Mouse (Mus musculus) MEL (cell line): ENCODE measurements around the gene Ildr2. TPM values are rescaled to one million over a fixed set of nuclear protein-coding genes. Genes with fewer than 3 reads are reported as not detected.
A peak's percentile ranks its signal among the peaks of the same experiment; 100 is the strongest.

Experiments used
- DNase-seq: peaks from one replicate; pipeline ENCODE4 v3.0.0; 2011; ENCODE audit warnings: low read depth, low spot score
- H3K27ac ChIP-seq: 2 replicates; pipeline ENCODE4 v1.5.1; 2012; ENCODE audit warnings: low read depth, mild to moderate bottlenecking, control low read depth, low read length, moderate library complexity; ENCODE audit not compliant: control insufficient read depth
- H3K27me3 ChIP-seq, 2 experiments: fragments of 150-350 bp in 1 of 2; sonication (generic) in 1 of 2; 2 replicates each; pipeline ENCODE4 v1.6.1; 2012; ENCODE audit warnings: low read length in 2 of 2, mild to moderate bottlenecking in 2 of 2, improper control_type of control experiment in 1 of 2, moderate library complexity in 1 of 2; ENCODE audit not compliant: insufficient read depth in 2 of 2, control insufficient read depth in 1 of 2
- H3K36me3 ChIP-seq, 2 experiments: 2 replicates each; pipeline ENCODE4 v1.6.1; 2012 to 2014; ENCODE audit warnings: low read length in 2 of 2, improper control_type of control experiment in 1 of 2, inconsistent platforms in 1 of 2, mild to moderate bottlenecking in 1 of 2; ENCODE audit not compliant: insufficient read depth in 2 of 2, control insufficient read depth in 1 of 2
- H3K4me1 ChIP-seq, 2 experiments: fragments of 150-350 bp in 1 of 2; sonication (generic) in 1 of 2; 2 replicates each; pipeline ENCODE4 v1.6.1; 2012; ENCODE audit warnings: low read length in 2 of 2, improper control_type of control experiment in 1 of 2, mild to moderate bottlenecking in 1 of 2; ENCODE audit not compliant: insufficient read depth in 2 of 2, control insufficient read depth in 1 of 2
- H3K4me3 ChIP-seq, 2 experiments: fragments of 150-350 bp in 1 of 2; sonication (generic) in 1 of 2; 2 replicates each; pipeline ENCODE4 v1.5.1; 2012; ENCODE audit warnings: low read depth in 2 of 2, low read length in 2 of 2, mild to moderate bottlenecking in 2 of 2, moderate library complexity in 2 of 2, control low read depth in 1 of 2, improper control_type of control experiment in 1 of 2; ENCODE audit not compliant: control insufficient read depth in 1 of 2, insufficient read depth in 1 of 2
- H3K79me2 ChIP-seq: 2 replicates; pipeline ENCODE4 v1.6.1; 2012; ENCODE audit warnings: mild to moderate bottlenecking, low read length, moderate library complexity; ENCODE audit not compliant: control insufficient read depth, poor library complexity, insufficient read depth
- H3K9ac ChIP-seq: 2 replicates; pipeline ENCODE4 v1.6.1; 2012; ENCODE audit warnings: low read depth, mild to moderate bottlenecking, control low read depth, low read length, moderate library complexity; ENCODE audit not compliant: control insufficient read depth, poor library complexity, severe bottlenecking
- H3K9me3 ChIP-seq: fragments of 150-350 bp; sonication (generic); replicated peaks from 2 replicates; pipeline ENCODE4 v1.6.1; 2012; ENCODE audit warnings: mild to moderate bottlenecking, low read length, improper control_type of control experiment, moderate library complexity; ENCODE audit not compliant: insufficient read depth
- BHLHE40 ChIP-seq: IDR thresholded peaks from 2 replicates; pipeline ENCODE4 v1.6.1; 2012; ENCODE audit warnings: low read depth, mild to moderate bottlenecking, inconsistent platforms, low read length, improper control_type of control experiment, borderline replicate concordance
- CTCF ChIP-seq, 3 experiments: IDR thresholded peaks in 2 of 3; conservative IDR thresholded peaks in 1 of 3; 2 replicates each; pipeline ENCODE4 v1.5.1; 2011 to 2012; ENCODE audit warnings: low read length in 3 of 3, low read depth in 2 of 3, mild to moderate bottlenecking in 2 of 3, improper control_type of control experiment in 1 of 3, inconsistent platforms in 1 of 3, mixed read lengths in 1 of 3, moderate library complexity in 1 of 3; ENCODE audit not compliant: control insufficient read depth in 1 of 3, insufficient read depth in 1 of 3, poor library complexity in 1 of 3, severe bottlenecking in 1 of 3
- E2F4 ChIP-seq: IDR thresholded peaks from 2 replicates; pipeline ENCODE4 v1.6.1; 2011; ENCODE audit warnings: low read depth, low read length, improper control_type of control experiment, borderline replicate concordance
- ELF1 ChIP-seq: IDR thresholded peaks from 2 replicates; pipeline ENCODE4 v1.6.1; 2014; ENCODE audit warnings: low read depth, mild to moderate bottlenecking, inconsistent platforms, low read length, improper control_type of control experiment, moderate library complexity
- ETS1 ChIP-seq: IDR thresholded peaks from 2 replicates; pipeline ENCODE4 v1.6.1; 2012; ENCODE audit warnings: low read depth, mild to moderate bottlenecking, inconsistent platforms, low read length, improper control_type of control experiment, moderate library complexity
- HCFC1 ChIP-seq: IDR thresholded peaks from 2 replicates; pipeline ENCODE4 v1.6.1; 2012; ENCODE audit warnings: low read depth, mild to moderate bottlenecking, inconsistent platforms, low read length, improper control_type of control experiment, moderate library complexity
- MAFK ChIP-seq: IDR thresholded peaks from 2 replicates; pipeline ENCODE4 v1.6.1; 2011; ENCODE audit warnings: low read depth, mild to moderate bottlenecking, low read length, improper control_type of control experiment, borderline replicate concordance
- MYB ChIP-seq: IDR thresholded peaks from 2 replicates; pipeline ENCODE4 v1.6.1; 2011; ENCODE audit warnings: mild to moderate bottlenecking, low read depth, low read length, improper control_type of control experiment
- POLR2A ChIP-seq, 2 experiments: IDR thresholded peaks; 2 replicates each; pipeline ENCODE4 v1.6.1; 2011 to 2012; ENCODE audit warnings: low read length in 2 of 2, mild to moderate bottlenecking in 2 of 2, control low read depth in 1 of 2, improper control_type of control experiment in 1 of 2, low read depth in 1 of 2, moderate library complexity in 1 of 2; ENCODE audit not compliant: control insufficient read depth in 1 of 2, insufficient read depth in 1 of 2, poor library complexity in 1 of 2
- POLR2AphosphoS2 ChIP-seq: IDR thresholded peaks from 2 replicates; pipeline ENCODE4 v1.6.1; 2011; ENCODE audit warnings: low read length, improper control_type of control experiment
- POLR2AphosphoS5 ChIP-seq: IDR thresholded peaks from 2 replicates; pipeline ENCODE4 v1.6.1; 2012; ENCODE audit warnings: low read depth, borderline replicate concordance, mild to moderate bottlenecking, inconsistent platforms, low read length, moderate library complexity, mixed read lengths
- RAD21 ChIP-seq: IDR thresholded peaks from 2 replicates; pipeline ENCODE4 v1.6.1; 2011; ENCODE audit warnings: mild to moderate bottlenecking, low read depth, low read length, improper control_type of control experiment
- SMC3 ChIP-seq: IDR thresholded peaks from 2 replicates; pipeline ENCODE4 v1.6.1; 2011; ENCODE audit warnings: low read depth, low read length, improper control_type of control experiment
- TBP ChIP-seq: IDR thresholded peaks from 2 replicates; pipeline ENCODE4 v1.8.0; 2011; ENCODE audit warnings: low read depth, low read length, improper control_type of control experiment
- UBTF ChIP-seq: IDR thresholded peaks from 2 replicates; pipeline ENCODE4 v1.6.1; 2012; ENCODE audit warnings: low read depth, mild to moderate bottlenecking, inconsistent platforms, low read length, improper control_type of control experiment, moderate library complexity, borderline replicate concordance; ENCODE audit not compliant: insufficient read depth
- USF1 ChIP-seq: IDR thresholded peaks from 2 replicates; pipeline ENCODE4 v1.6.1; 2014; ENCODE audit warnings: low read depth, mild to moderate bottlenecking, inconsistent platforms, low read length, improper control_type of control experiment, moderate library complexity
- USF2 ChIP-seq, 2 experiments: IDR thresholded peaks; 2 replicates each; pipeline ENCODE4 v1.6.1; 2011 to 2012; ENCODE audit warnings: improper control_type of control experiment in 2 of 2, low read length in 2 of 2, borderline replicate concordance in 1 of 2, inconsistent platforms in 1 of 2, low read depth in 1 of 2, mild to moderate bottlenecking in 1 of 2; ENCODE audit not compliant: insufficient read depth in 1 of 2
- ZC3H11A ChIP-seq: IDR thresholded peaks from 2 replicates; pipeline ENCODE4 v1.6.1; 2012; ENCODE audit warnings: low read depth, mild to moderate bottlenecking, inconsistent platforms, low read length, improper control_type of control experiment
- ZNF384 ChIP-seq: IDR thresholded peaks from 2 replicates; pipeline ENCODE4 v1.6.1; 2012; ENCODE audit warnings: low read depth, mild to moderate bottlenecking, inconsistent platforms, low read length, improper control_type of control experiment
- polyA plus RNA-seq, 2 experiments: library from polyadenylated mRNA; stranded (reverse) in 1 of 2; unstranded in 1 of 2; fragments of >175 nt in 1 of 2; fragments of >200 nt in 1 of 2; gene quantifications; 2 replicates each; pipeline versions ENCODE4 v1.2.1 to v1.2.4; 2012; ENCODE audit warnings: low replicate concordance in 2 of 2, low read depth in 1 of 2; ENCODE audit not compliant: insufficient read length in 2 of 2, insufficient read depth in 1 of 2, missing spikeins in 1 of 2
- total RNA-seq: library from RNA; depleted of rRNA; stranded (reverse); fragments of 300-350 nt; gene quantifications from 2 replicates; pipeline ENCODE4 v1.2.3, GENCODE M21; 2012

Gene Ildr2
- total and polyA plus RNA-seq, 3 experiments, result not detected

- H3K79me2 ChIP-seq, result no peaks in the 10 kb centered on the region
- H3K4me1 ChIP-seq, result no peaks in the 10 kb centered on the region
- peaks cover 0 to 2% of the 10 kb centered on the region in 2 experiments; a peak in 1 of 4 replicates for H3K27me3 ChIP-seq
- no peak for DNase-seq
- no peak overlapping the region for H3K27ac ChIP-seq
- TF ChIP-seq USF1, result no peak
- TF ChIP-seq ZC3H11A, result no peak
- TF ChIP-seq ETS1, result no peak
- TF ChIP-seq BHLHE40, result no peak
- TF ChIP-seq TBP, result no peak
- no peak for TF ChIP-seq USF2 (IDR thresholded peaks at IDR 0.05; ENCODE audit: borderline replicate concordance in 1 of 2, insufficient read depth in 1 of 2, low read depth in 1 of 2, low read length in 2 of 2)
- TF ChIP-seq ELF1, result no peak
- no peak for TF ChIP-seq POLR2AphosphoS2
- TF ChIP-seq ZNF384, result no peak
- no peak for TF ChIP-seq HCFC1
- TF ChIP-seq E2F4, result no peak
- no peak for TF ChIP-seq UBTF
- H3K9ac ChIP-seq, result no peak overlapping the region
- H3K4me3 ChIP-seq, result no peak overlapping the region
- no peaks in the 10 kb centered on the region for H3K36me3 ChIP-seq
- no peaks in the 10 kb centered on the region for H3K9me3 ChIP-seq
Observed at GRCm38 (mm10) chr1:166349751-166350150, 95.8 kb downstream of the Ildr2 start.

DNA sequence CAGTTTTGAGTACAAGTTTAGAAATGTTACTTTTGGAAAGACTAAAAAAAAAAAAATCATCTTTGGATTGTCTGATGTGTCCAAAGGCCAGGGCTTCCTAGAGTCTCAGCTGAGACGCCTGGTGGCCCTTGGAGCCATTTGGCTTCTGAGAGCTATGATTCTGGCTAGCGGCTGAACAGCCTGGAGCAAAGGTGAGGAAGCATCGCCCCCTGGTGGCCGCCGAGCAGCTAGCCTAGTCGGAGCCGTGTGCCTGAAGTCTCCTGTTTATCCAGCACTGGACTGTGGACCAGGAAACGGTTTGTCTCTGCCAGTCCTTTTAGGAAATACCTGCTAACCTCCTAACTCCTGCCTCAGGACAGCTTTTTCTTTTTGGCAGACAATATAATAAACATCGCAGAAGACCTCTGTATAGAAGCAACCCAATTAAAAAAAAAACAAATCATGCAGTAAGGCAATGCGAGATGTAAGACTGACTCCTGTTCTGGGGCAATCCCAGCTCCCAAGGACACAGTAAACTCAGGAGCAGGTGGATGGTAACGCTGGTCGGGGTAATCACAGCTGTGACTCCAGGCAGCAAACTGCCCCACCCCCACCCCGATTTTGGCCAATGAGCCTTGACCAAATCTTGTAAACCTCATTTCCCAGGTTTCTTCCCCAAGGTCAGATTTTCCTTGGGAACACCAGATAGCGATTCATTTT is 106.4 kb downstream of the Ildr2 start:
- TF ChIP-seq CTCF (IDR thresholded peaks at IDR 0.05 in 2 of 3, conservative IDR thresholded peaks at IDR 0.05 in 1 of 3; ENCODE audit: control insufficient read depth in 1 of 3, insufficient read depth in 1 of 3, low read depth in 2 of 3, low read length in 3 of 3, poor library complexity in 1 of 3, severe bottlenecking in 1 of 3) (peak; percentile 74 to 96 (median 94); a peak in 5 of 6 replicates), SMC3 (peak; percentile 83), POLR2AphosphoS5 (no peak), MYB (no peak), ZC3H11A (peak; percentile 72), HCFC1 (no peak), RAD21 (peak; percentile 82), MAFK (no peak), POLR2A (IDR thresholded peaks at IDR 0.05; ENCODE audit: control insufficient read depth in 1 of 2, insufficient read depth in 1 of 2, low read depth in 1 of 2, low read length in 2 of 2, poor library complexity in 1 of 2) (no peak)
- Histone ChIP-seq H3K4me1 (no peaks in the 10 kb centered on the region; a peak in 1 of 4 replicates), H3K9ac (no peak overlapping the region), H3K27me3 (peaks cover 2% of the 10 kb centered on the region in 2 experiments; a peak in 2 of 4 replicates), H3K79me2 (no peaks in the 10 kb centered on the region), H3K9me3 (no peaks in the 10 kb centered on the region), H3K4me3 (no peak overlapping the region), H3K27ac (no peak overlapping the region), H3K36me3 (no peaks in the 10 kb centered on the region)
- DNase-seq, result peak; percentile 80
